Mouse (Mus musculus): ENCODE measurements at regions not wholly inside any gene's neighbourhood (a gene's known extent, or its start where the extent isn't known, plus 50 kb on each side); places are given as distances from the start of the nearest gene placed in this dataset.
"Not testable (repeated sequence)": the region's sequence is repeated elsewhere in the genome, so short reads cannot be mapped to it uniquely, and the experiment has no call there.

GRCm38 (mm10) chr15:3770312-3770711 is 187.0 kb upstream of the Ghr start:
- Histone ChIP-seq H3K4me3 (ENCODE audit: low read length) (no peak overlapping the region), H3K27me3 (replicated peaks; ENCODE audit: control insufficient read depth, insufficient read depth, low read length) (no peaks in the 10 kb centered on the region), H3K4me1 (ENCODE audit: control insufficient read depth, insufficient read depth, low read length) (no peaks in the 10 kb centered on the region), H3K27ac (ENCODE audit: low read length) (no peak overlapping the region), H3K9ac (ENCODE audit: low read depth, low read length) (no peak overlapping the region), H3K9me3 (ENCODE audit: control insufficient read depth, low read length) (no peaks in the 10 kb centered on the region), H3K36me3 (ENCODE audit: control insufficient read depth, insufficient read depth, low read length) (no peaks in the 10 kb centered on the region), H3K4me2 (ENCODE audit: low read depth, low read length) (no peak overlapping the region)
- peak; percentile 28; the same call in 1 of the 2 replicates for ATAC-seq
- WGBS: 75% methylated on average over 4 of the region's 4 CpGs

- H3K9me3 ChIP-seq (ENCODE audit: control insufficient read depth, low read length): no peaks in the 10 kb centered on the region
- 83% methylated on average over 3 of the region's 3 CpGs for WGBS
- ATAC-seq: no peak
- no peak overlapping the region for H3K9ac ChIP-seq (ENCODE audit: low read depth, low read length)
- H3K27ac ChIP-seq (ENCODE audit: low read length): no peak overlapping the region
- H3K4me1 ChIP-seq (ENCODE audit: control insufficient read depth, insufficient read depth, low read length): no peaks in the 10 kb centered on the region
- H3K4me2 ChIP-seq (ENCODE audit: low read depth, low read length): no peak overlapping the region
- no peaks in the 10 kb centered on the region for H3K27me3 ChIP-seq (replicated peaks; ENCODE audit: control insufficient read depth, insufficient read depth, low read length)
- H3K36me3 ChIP-seq (ENCODE audit: control insufficient read depth, insufficient read depth, low read length): no peaks in the 10 kb centered on the region
- no peak overlapping the region for H3K4me3 ChIP-seq (ENCODE audit: low read length)
These were observed 181.4 kb upstream of the Ghr start for GRCm38 (mm10) chr15:3764726-3765125.

GRCm38 (mm10) chr15:3760396-3760795 is 177.1 kb upstream of the Ghr start:
- Histone ChIP-seq H3K27ac (ENCODE audit: low read length) (no peak overlapping the region), H3K9ac (ENCODE audit: low read depth, low read length) (no peak overlapping the region), H3K27me3 (replicated peaks; ENCODE audit: control insufficient read depth, insufficient read depth, low read length) (no peaks in the 10 kb centered on the region), H3K4me1 (ENCODE audit: control insufficient read depth, insufficient read depth, low read length) (no peaks in the 10 kb centered on the region), H3K36me3 (ENCODE audit: control insufficient read depth, insufficient read depth, low read length) (no peaks in the 10 kb centered on the region), H3K4me2 (ENCODE audit: low read depth, low read length) (no peak overlapping the region), H3K4me3 (ENCODE audit: low read length) (no peak overlapping the region), H3K9me3 (ENCODE audit: control insufficient read depth, low read length) (no peaks in the 10 kb centered on the region)
- no peak for ATAC-seq
- 30% methylated on average over 3 of the region's 3 CpGs for WGBS

- H3K4me1 ChIP-seq (ENCODE audit: control insufficient read depth, insufficient read depth, low read length): no peaks in the 10 kb centered on the region
- no peak overlapping the region for H3K27ac ChIP-seq (ENCODE audit: low read length)
- no peak overlapping the region for H3K9ac ChIP-seq (ENCODE audit: low read depth, low read length)
- ATAC-seq: no peak
- WGBS: 65% methylated on average over 2 of the region's 2 CpGs
- no peaks in the 10 kb centered on the region for H3K36me3 ChIP-seq (ENCODE audit: control insufficient read depth, insufficient read depth, low read length)
- no peak overlapping the region for H3K4me3 ChIP-seq (ENCODE audit: low read length)
- H3K4me2 ChIP-seq (ENCODE audit: low read depth, low read length): no peak overlapping the region
- H3K27me3 ChIP-seq (replicated peaks; ENCODE audit: control insufficient read depth, insufficient read depth, low read length): no peaks in the 10 kb centered on the region
- no peaks in the 10 kb centered on the region for H3K9me3 ChIP-seq (ENCODE audit: control insufficient read depth, low read length)
These were observed 172.3 kb upstream of the Ghr start for GRCm38 (mm10) chr15:3755636-3756035.

DNA sequence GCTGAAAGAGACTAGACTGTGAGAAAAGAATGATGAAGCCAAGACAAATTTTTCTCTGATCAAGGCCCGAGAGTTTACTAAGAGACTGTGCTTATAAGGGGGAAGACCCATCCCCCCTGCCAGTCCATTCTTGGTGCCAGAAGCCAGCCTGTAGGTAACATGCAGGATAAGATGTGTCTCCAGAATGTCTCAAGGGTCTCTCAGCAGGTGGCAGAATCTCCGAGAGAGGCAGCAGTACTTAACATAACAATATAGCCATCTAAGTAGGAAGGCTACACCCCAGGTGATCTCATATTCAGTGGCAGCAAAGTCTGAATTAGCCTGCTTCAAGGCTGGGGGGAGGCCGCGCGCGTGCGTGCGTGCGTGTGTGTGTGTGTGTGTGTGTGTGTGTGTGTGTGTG is 164.8 kb upstream of the Ghr start:
- H3K27ac ChIP-seq (ENCODE audit: low read length); ATAC-seq; H3K27me3 ChIP-seq (replicated peaks; ENCODE audit: control insufficient read depth, insufficient read depth, low read length); H3K4me1 ChIP-seq (ENCODE audit: control insufficient read depth, insufficient read depth, low read length); H3K36me3 ChIP-seq (ENCODE audit: control insufficient read depth, insufficient read depth, low read length); H3K4me2 ChIP-seq (ENCODE audit: low read depth, low read length); H3K9me3 ChIP-seq (ENCODE audit: control insufficient read depth, low read length); H3K9ac ChIP-seq (ENCODE audit: low read depth, low read length); H3K4me3 ChIP-seq (ENCODE audit: low read length): not testable (repeated sequence)
- WGBS: 91% methylated on average over 9 of the region's 9 CpGs

DNA sequence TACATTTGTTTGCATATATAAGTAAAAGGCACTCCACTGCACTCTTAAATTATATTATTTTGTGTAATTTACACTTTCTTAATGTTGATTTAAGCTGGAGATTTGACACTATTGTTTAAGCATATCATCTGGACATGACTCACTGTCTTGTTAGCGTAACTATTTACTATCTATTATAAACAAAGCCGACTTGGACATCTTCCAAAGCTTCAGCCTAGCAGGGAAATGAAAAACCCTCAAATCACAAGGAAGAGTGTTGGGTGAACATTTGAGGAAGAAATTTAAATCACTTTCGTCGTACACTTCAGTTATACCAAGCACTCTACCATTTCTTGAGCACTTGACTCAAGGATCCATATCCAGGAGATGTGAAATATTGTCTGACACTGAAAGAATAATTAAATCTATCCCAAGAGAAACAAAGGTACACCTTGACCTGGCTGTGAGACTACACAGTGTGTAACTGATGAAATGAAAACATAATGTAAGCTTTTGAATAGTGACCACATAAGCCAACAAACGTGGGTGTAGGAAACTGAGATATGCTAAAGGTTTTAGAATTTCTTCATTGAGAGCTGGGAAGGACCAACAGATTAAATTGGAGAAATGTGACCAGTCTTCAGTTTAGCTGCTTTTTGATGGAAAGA is 160.0 kb upstream of the Ghr start:
- H3K27me3 ChIP-seq (replicated peaks; ENCODE audit: control insufficient read depth, insufficient read depth, low read length): no peaks in the 10 kb centered on the region
- no peak overlapping the region; the same call in 1 of the 2 replicates for H3K27ac ChIP-seq (ENCODE audit: low read length)
- ATAC-seq: peak; percentile 46; the same call in 1 of the 2 replicates
- no peaks in the 10 kb centered on the region for H3K4me1 ChIP-seq (ENCODE audit: control insufficient read depth, insufficient read depth, low read length)
- no peaks in the 10 kb centered on the region for H3K9me3 ChIP-seq (ENCODE audit: control insufficient read depth, low read length)
- no peak overlapping the region for H3K9ac ChIP-seq (ENCODE audit: low read depth, low read length)
- no peak overlapping the region for H3K4me2 ChIP-seq (ENCODE audit: low read depth, low read length)
- H3K4me3 ChIP-seq (ENCODE audit: low read length): no peak overlapping the region
- no peaks in the 10 kb centered on the region for H3K36me3 ChIP-seq (ENCODE audit: control insufficient read depth, insufficient read depth, low read length)
- WGBS: 45% methylated on average over 5 of the region's 5 CpGs

DNA sequence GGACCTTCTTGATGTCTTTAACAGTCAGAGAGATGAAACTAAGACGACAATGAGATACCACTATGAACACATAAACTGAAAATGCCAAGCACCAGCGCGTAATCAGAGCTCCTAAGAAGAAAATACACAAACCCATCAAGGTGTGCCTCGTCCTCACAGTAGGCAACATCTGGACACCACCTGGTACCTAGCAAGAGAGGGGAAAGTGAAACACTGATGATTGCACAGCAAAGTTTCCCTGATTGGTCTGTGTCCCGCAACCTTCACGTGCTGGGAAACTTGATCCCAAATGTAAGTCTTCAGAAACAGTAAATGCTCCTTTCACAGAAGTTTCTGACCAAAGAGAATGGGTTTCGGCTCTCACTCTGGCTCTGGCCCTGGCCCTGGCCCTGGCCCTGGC is 158.9 kb upstream of the Ghr start:
- WGBS: 78% methylated on average over 7 of the region's 7 CpGs

GRCm38 (mm10) chr15:3725214-3725613 is 141.9 kb upstream of the Ghr start:
- Histone ChIP-seq H3K27me3 (replicated peaks; ENCODE audit: control insufficient read depth, insufficient read depth, low read length) (no peaks in the 10 kb centered on the region), H3K4me3 (ENCODE audit: low read length) (no peak overlapping the region), H3K9ac (ENCODE audit: low read depth, low read length) (no peak overlapping the region), H3K4me2 (ENCODE audit: low read depth, low read length) (no peak overlapping the region), H3K27ac (ENCODE audit: low read length) (no peak overlapping the region), H3K9me3 (ENCODE audit: control insufficient read depth, low read length) (no peaks in the 10 kb centered on the region), H3K36me3 (ENCODE audit: control insufficient read depth, insufficient read depth, low read length) (no peaks in the 10 kb centered on the region), H3K4me1 (ENCODE audit: control insufficient read depth, insufficient read depth, low read length) (no peaks in the 10 kb centered on the region)
- no peak for ATAC-seq
- 89% methylated on average over 3 of the region's 3 CpGs for WGBS

More for the DNA sequence above, 158.9 kb upstream of the Ghr start:
- Histone ChIP-seq H3K36me3 (ENCODE audit: control insufficient read depth, insufficient read depth, low read length) (no peaks in the 10 kb centered on the region), H3K4me3 (ENCODE audit: low read length) (no peak overlapping the region), H3K9me3 (ENCODE audit: control insufficient read depth, low read length) (no peaks in the 10 kb centered on the region), H3K4me2 (ENCODE audit: low read depth, low read length) (no peak overlapping the region), H3K9ac (ENCODE audit: low read depth, low read length) (no peak overlapping the region), H3K27ac (ENCODE audit: low read length) (no peak overlapping the region), H3K4me1 (ENCODE audit: control insufficient read depth, insufficient read depth, low read length) (no peaks in the 10 kb centered on the region), H3K27me3 (replicated peaks; ENCODE audit: control insufficient read depth, insufficient read depth, low read length) (no peaks in the 10 kb centered on the region)
- ATAC-seq: no peak

GRCm38 (mm10) chr15:3720668-3721340 is 137.5 kb upstream of the Ghr start:
- Histone ChIP-seq H3K4me3 (ENCODE audit: low read length) (no peak overlapping the region), H3K27ac (ENCODE audit: low read length) (no peak overlapping the region), H3K4me2 (ENCODE audit: low read depth, low read length) (no peak overlapping the region), H3K9ac (ENCODE audit: low read depth, low read length) (no peak overlapping the region), H3K9me3 (ENCODE audit: control insufficient read depth, low read length) (no peaks in the 10 kb centered on the region), H3K4me1 (ENCODE audit: control insufficient read depth, insufficient read depth, low read length) (no peaks in the 10 kb centered on the region), H3K27me3 (replicated peaks; ENCODE audit: control insufficient read depth, insufficient read depth, low read length) (no peaks in the 10 kb centered on the region), H3K36me3 (ENCODE audit: control insufficient read depth, insufficient read depth, low read length) (no peaks in the 10 kb centered on the region)
- 83% methylated on average over 6 of the region's 6 CpGs for WGBS
- ATAC-seq: no peak

- WGBS: 90% methylated on average over 1 of the region's 1 CpGs
These were observed 128.5 kb upstream of the Ghr start for GRCm38 (mm10) chr15:3711764-3712163.

More at GRCm38 (mm10) chr15:3711764-3712163, 128.5 kb upstream of the Ghr start:
- Histone ChIP-seq H3K27me3 (replicated peaks; ENCODE audit: control insufficient read depth, insufficient read depth, low read length) (no peaks in the 10 kb centered on the region), H3K9me3 (ENCODE audit: control insufficient read depth, low read length) (no peaks in the 10 kb centered on the region), H3K4me1 (ENCODE audit: control insufficient read depth, insufficient read depth, low read length) (no peaks in the 10 kb centered on the region), H3K4me3 (ENCODE audit: low read length) (no peak overlapping the region), H3K4me2 (ENCODE audit: low read depth, low read length) (no peak overlapping the region), H3K9ac (ENCODE audit: low read depth, low read length) (no peak overlapping the region), H3K27ac (ENCODE audit: low read length) (no peak overlapping the region), H3K36me3 (ENCODE audit: control insufficient read depth, insufficient read depth, low read length) (no peaks in the 10 kb centered on the region)
- no peak for ATAC-seq

Data from intestine, embryonic 16.5 days (tissue).